Mouse (Mus musculus) stomach, postnatal 0 days (tissue): ENCODE data around the gene Ttc16.

Source experiments
- CTCF ChIP-seq: IDR thresholded peaks from 2 replicates; pipeline ENCODE4 v1.5.1; 2016; ENCODE audit warnings: antibody characterized with exemption, low read depth, mild to moderate bottlenecking, moderate library complexity
- EP300 ChIP-seq: optimal IDR thresholded peaks from 2 replicates; pipeline ENCODE3; 2016; ENCODE audit warnings: antibody characterized with exemption

GRCm38 (mm10) chr2:32772626-32773279, 2.7 kb downstream of the Ttc16 start:
- TF ChIP-seq EP300 (no peak), CTCF (no peak)
